Mouse (Mus musculus) natural killer cell, adult 2 months (primary cell): ENCODE data around the gene Pak7.
"Not testable (repeated sequence)": the region's sequence is repeated elsewhere in the genome, so short reads cannot be mapped to it uniquely, and the experiment has no call there.

ENCODE experiments used
- DNase-seq, 2 experiments: peaks; one replicate each; pipeline ENCODE4 v3.0.0; 2022; ENCODE audit warnings: low spot score in 2 of 2

The Pak7 gene

DNA sequence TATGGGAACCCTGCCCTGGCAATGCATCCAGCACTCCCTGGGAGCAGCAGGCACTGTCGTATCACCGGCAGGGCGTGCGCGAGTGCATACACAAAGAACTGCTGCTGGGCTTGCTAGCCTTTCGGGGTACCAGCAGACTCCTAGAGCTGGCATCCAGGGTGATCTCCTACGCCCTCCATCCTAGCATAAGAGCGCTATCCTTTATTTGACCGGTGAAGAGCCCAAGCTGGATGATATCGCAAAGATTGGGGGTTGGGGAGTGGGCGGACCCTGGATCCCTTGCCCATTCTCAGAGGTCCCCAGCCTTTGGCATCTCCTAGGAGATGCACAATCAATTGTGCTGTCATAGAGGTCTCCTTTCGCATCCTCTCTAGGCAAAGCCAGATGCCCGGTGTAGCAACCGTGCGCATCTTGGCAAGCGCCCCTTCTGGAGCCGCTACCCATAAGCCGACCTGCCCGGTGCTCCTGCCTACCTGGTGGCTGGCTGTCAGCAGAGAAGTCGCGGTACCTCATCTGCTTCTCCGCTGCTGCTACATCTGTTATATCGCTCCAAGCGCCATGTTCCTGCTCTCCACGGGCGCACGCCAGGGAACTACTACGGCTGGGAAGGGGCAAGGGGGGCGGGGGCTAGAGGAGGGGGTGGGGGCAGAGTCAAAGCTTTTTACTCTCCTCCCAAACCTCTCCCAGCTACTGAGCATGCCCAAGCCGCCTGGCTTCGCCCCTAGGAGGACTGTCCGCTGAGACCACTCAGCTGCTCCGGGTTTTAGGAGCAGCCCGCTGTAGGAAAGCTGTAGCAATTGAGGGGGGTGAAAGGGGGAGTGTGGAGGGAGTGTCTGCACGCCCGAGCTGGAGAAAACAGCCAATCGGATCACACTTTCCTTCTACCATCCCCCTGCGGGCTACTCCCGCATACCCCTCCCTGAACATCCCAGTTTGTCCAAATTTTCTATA lies at the start of gene Pak7:
Gene Pak7 (minus strand): TSS at position 787 of the 951 bp plus-strand sequence.
- no peak for DNase-seq

DNA sequence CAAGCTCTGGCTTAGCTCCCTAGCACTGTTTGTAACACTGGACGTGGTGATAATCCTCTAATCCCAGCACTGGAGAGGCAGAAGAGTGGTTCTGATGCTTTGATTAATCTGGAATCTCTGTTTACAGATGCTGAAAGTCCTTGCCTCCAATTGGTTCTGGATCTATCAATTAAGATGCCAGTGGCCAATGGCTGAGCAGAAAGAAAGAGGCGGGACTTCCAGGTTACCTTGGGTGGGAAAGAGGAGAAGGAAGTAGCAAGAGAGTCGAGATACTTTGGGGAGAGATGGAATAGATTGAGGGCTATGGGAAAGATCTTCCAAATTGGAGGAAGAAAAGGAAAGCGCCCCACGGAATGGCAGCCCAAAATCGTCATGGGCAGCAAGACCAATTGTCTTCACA lies 37.8 kb upstream of the Pak7 start:
- no peak for DNase-seq

DNA sequence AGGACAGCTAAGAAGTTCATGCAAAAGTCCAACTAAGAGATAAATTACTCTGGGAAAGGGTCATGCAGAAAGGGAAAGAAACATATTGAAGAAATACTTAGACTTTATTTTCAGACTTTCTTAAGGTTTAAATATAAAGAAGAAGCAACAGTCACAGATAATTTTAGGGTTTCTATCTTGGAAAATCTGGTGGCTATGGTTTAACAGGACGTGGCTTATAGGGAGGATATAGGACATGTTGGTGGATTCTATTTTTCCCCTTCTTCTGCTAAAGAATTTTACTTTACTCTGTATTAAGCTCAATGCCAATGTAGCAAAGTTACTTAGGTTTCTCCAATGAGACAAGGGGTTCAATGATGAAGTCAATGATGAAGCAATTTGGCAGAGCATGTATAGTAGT lies 31.8 kb upstream of the Pak7 start:
- no peak for DNase-seq

DNA sequence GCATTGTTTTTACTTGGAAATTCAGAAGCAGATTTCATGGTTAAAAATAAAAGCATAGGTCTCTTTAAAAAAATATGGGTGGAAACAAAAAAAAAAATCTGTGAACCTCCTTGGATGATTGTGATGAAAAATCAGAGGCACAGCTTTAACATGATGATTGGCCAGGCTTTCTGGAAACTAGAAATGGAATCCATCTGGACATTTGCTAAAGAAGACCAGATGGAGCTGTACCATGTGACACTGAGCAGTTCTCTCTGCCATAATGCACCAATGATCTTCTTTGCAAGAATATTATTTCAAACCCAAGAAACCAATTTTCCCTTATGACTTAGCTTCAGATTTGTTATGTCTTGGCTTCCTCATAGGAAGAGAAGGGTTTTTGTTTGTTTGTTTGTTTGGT lies 28.6 kb upstream of the Pak7 start:
- DNase-seq: no peak

DNA sequence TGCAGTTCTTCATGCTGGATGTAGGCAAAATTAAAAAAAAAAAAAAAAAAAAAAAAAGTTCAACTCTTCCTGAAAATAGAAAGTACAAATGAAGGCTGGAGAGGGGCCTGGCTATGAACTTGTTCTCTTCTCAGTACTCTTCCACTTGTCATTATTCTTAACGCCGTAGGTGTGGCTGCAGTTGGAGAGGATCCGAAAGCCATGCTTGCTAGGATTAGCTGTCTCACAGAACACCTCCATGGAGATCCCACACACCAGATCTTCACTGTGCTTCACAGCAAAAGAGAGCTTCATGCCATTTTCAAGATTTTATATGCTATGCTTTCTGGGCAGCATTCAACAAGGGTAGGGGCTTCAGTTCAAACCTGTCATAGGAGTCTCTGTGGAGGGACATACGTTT lies 14.8 kb upstream of the Pak7 start:
- no peak for DNase-seq

DNA sequence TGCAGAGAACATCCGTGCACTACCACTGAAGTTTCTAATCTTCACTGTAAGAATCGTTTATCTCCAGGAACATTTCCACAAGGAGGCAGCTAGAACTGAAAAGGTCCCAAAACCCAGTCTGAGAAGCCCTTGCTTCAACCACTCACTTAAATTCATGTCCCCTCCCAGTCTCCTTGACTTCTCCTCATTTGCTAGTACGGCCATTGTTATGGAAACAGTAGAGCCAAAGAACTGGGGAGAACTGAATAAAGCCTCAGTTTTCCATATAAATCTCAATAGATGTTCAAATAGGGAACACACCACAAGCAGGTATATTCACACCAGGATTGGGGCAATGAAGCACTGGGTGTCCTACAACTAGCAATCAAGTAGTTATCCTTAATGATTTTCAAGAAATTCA lies 12.4 kb downstream of the Pak7 start:
- no peak for DNase-seq

DNA sequence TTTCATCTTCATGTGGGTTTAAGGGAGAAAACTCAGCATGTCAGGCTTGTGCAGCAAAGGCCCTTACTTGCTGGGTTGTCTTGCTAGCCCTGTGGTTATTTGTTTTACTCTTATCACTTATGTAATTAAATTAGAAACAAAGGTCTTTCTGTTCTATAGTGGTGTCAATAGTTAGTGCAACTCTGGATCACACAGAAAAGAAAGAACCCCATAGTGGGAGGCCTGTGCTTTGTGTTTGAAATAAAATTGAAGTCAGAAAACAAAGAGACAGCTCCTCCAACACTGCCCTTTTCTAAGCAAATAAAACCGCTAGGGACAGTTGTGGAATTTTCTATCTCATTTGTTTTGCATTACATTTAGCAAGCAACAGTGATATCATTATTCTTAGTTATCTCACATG lies 15.4 kb downstream of the Pak7 start:
- no peak for DNase-seq

DNA sequence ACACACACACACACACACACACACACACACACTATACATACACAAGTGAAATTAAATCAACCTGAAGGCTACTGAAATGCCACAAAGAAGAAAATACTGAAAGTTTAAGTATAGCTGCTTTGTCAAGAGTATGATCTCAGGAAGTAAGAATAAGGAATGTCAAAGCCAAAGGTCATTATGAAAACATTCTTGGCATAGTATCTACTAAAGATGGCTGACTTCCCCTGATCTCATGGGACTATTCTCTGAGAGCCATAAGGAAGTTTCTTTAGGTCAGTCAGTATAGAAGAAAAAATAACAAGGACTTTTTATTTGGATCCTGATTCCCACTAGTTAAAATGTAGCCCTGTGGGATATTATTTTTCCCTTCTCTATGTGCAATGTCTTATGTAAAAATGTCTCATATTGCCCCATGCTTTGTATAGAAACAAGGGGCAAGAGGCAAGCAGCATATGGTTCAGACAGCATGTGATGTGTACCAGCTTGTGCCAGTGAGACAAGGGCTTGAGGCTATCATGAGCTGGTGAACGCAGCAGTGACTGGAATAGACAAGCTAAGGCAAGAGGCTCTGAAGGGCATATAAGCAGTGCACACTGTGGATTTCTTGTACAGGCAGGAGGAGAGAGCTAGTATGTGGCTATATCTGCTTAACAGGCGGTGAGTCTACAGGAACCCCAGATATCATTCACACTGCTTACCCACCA lies 36.2 kb downstream of the Pak7 start:
- DNase-seq: no peak

DNA sequence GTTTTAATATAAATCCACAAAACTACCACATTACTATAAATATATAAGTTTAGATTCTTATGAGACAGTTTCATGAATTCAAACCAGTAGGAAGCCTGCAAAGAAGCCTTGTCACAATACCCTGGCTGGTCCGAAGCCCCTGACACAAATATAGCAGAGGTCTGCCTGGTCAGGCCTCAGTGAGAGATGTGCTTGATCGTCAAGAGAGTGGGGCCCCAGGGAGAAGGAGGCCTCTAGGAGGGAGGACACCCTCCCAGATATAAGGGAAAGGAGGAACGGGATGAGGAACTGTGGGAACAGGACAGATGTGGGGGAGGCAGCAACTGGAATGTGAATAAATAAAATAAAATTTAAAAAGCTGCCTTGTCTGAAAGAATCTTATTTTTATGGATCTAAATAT lies 37.3 kb downstream of the Pak7 start:
- no peak for DNase-seq

DNA sequence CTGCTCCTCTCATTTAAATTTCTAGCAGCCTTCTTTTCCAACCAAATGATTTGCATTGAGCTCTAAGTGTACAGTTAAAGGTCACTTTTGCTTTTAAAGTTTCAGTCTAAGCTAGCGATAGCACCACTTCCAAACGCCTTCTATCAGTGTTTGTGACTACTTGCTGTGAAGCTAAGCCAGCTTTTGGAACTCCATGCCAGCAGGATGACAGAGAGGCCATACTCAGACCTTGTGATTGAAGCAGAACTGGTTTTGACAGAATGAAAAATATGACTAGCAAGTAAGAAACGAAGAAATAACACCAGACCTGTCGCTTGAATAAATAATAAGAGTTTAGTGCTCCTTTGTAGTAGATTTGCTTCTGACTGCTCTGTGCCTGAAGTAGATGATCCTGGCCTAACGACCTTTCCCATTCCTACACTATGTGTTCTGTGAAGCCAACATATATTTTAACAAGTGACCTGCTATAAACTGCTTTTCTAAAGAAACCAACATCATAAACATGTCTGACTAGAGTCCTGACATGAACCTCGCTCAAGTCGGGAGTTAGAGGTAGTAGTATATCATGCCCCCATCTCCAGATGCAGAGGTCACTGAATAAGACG lies 38.0 kb downstream of the Pak7 start:
- no peak for DNase-seq

DNA sequence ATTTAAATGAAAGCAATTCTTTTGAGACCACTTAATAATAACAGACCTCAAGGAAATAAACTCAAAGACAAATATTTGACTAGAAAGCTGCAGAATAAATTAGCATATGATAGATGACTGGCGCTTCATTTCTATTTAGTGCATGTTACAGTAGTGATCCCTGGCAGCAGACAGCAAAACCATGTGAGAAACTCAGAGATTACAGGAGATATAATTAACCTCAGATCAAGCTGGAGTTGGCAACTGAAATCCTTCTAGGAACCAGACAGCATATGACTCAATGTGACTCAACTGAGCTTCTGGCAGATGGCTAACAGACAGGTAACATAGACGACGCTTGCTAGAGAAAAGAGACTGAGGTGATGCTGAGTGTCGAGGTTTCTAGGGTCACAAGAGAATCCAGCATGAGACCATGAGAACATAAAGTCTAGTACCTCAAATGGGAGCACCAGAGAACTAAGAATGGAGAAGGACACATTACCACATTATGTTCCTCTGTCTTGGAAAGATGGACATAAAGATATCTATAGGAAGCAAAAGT lies 43.5 kb downstream of the Pak7 start:
- DNase-seq: not testable (repeated sequence)

DNA sequence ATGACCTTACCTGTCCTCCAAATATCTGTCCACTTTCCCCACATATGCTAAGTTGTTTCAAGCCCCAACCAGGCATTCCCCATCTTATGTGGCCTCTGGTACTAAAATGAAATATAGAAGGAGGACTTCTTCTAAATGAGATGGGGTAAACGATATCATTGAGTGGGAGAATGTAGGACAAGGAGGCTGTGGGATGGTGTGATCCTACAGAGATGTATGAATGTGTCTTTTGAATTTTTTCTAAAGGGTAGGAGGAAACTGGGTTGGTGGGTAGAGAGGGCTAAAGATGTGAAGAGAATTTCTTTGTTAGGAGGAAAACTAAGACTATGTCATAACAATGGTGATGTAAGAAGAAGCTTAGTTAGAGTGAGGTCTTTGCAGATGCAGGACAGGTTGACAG lies 57.8 kb downstream of the Pak7 start:
- DNase-seq: no peak

DNA sequence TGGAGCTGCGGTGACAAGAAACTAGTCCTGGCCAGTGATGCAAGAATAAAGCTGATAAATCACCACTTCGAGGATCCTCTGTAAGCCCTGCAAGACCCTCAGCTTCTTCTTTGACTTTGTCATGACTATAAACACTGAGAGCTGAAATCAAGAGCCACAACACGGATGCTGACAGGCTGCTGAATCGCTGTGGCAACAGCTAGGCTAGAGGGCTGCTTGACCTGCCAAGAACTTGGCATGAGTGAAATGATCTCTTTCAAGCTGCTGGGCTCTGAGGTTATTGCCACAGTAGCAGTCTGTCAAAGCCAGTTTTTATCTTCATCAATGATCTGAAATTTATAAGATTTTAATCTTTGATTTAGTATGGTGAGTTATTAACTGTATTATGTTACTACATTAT lies 62.1 kb downstream of the Pak7 start:
- no peak for DNase-seq

DNA sequence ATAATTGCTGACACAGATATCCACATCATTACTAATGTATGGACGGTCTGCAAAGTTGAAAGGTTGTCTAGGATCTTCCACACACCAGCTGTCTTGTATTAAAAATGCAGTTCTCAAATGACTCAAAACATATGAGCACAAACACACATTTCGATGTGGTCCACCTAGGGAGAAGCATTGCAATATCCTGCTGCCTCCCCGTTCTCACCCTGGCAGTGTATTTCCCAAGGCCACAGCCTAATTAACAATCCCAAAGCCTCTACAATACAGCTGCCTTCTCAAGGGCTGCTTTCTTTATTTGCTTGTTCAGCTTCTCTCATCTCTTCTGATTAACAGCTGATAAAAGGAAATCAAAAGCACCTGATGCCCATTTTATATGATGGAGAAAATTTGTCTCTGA lies 78.5 kb downstream of the Pak7 start:
- DNase-seq: no peak

DNA sequence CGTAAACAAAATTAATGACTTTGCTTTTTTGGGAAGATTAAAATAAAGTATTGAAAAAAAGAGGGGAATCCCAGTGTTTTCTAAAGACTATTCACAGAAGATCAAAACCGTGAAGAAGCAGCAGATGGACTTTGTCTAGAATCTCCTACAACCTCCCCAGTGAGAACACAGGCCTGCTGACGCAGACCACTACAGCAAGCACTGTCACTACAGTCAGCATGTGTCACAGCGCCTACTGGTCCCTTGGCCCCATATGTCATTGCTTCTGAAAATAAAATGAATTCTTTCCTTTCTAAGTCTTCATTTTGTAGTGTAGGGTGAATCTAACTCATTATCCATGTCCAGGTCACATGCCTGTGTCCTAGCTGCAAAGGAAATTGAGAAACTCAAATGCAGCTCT lies 79.0 kb downstream of the Pak7 start:
- DNase-seq: no peak

DNA sequence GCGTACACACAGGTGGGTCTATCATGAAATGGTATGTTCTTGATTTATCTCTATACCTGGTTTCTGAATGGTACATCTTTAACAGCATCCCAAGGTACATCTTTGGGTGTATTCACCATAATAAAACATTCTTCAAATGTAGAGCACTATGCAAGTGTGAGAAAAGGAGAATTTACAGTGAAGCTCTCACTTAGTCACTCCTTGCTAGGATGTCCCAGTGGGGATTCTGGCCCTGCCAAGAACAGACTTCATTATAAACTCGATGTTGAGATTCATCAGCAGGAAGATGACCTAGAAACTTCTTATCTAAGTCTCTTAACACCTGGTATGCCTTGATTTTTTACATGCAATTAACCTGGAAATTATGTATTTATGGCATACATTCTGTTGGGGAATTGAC lies 85.6 kb downstream of the Pak7 start:
- no peak for DNase-seq

DNA sequence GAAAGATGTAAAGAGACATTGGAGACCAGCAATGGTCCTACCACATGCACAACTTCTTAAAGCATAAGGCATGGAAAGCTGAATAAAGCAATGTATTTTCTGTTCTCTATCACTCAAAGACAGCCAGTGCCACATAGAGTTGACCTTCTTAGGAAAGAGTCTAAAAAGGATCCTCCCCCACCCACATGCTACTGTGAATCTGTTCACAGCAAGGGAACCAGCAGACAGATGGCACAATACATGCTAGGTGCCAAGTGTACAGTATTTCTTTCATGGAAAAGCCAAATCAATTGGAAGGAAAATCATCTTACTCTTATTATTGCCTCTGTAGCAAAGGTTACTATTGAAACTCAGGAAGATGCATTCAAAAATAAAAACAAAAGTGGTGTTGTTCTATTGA lies 86.4 kb downstream of the Pak7 start:
- DNase-seq: no peak

DNA sequence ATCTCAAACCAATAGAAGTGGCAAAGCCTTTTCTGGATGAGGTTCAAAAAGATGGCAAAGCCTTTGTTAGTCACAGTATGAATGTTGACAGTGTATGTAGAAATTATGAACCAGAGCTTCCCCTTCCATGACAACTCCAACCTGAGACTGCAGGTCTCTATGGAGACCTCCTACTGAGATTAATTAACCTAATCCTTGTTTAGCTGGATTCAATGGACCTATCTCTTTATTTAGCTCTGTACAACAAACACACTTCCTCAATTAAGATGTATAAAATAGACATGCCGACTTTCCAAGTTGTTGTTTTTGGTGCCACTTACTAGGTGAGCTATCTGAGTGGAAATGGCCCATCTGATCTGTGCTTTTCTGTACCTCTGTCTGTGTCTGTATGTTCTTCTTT lies 90.4 kb downstream of the Pak7 start:
- DNase-seq: no peak

DNA sequence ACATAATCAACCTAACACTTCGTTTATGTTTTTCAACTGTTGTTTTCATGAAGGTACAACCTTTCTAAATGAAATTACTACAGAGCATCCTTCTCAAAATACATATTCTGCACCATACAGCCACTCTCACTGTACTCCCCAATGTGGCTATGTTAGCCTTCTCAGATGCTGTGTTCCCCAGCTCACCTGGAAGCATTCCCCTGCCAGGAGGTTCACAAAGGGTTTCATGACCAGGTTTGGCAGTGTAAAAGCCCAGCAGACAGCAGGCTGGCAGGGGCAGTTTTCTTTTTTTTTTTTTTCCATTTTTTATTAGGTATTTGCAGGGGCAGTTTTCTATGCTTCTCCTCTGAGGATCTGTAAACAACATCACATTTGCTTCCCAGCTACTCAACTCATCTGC lies 105.7 kb downstream of the Pak7 start:
- DNase-seq: no peak

DNA sequence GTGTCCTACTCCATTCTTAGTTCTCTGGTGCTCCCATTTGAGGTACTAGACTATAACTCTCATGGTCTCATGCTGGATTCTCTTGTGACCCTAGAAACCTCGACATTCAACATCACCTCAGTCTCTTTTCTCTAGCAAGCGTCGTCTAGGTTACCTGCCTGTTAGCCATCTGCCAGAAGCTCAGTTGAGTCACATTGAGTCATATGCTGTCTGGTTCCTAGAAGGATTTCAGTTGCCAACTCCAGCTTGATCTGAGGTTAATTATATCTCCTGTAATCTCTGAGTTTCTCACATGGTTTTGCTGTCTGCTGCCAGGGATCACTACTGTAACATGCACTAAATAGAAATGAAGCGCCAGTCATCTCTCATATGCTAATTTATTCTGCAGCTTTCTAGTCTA lies 145.8 kb downstream of the Pak7 start:
- DNase-seq: not testable (repeated sequence)

DNA sequence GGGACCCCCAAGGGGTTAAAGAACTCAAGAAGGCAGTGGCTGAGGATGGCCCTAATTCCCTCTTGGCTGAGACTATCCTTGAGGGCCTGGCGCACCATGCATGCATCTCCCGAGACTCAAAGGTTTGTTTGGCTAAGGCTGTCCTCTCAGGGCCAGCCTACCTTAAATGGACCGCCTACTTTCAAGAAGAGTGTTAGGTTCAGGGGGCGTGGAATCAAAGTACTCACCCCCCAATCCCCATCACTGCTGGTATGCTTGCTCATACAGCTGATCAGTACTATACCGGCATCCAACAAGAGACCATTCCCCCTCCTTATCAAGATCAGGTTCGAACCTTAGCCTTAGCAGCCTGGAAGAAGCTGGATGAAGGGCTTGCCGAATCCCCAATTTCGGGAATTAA lies 156.5 kb downstream of the Pak7 start:
- DNase-seq: no peak

DNA sequence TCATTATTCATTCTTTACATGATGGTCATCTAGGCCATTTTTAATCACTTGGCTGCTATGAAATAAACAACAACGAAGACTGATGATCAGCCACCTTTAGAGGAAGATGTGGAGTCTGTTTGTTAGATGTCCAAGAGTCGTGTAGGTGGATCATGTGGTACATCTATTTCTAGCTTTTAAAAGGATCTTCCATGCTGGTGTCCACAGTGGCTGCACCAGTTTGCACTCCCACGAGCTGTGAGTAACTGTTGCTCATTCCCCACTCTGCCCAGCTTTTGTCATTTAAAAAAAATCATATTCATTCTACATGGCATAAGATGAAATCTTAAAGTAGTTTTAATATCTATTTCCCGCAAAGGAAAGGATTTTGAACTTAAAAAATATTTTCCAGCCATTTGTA lies 183.7 kb downstream of the Pak7 start:
- DNase-seq: no peak

DNA sequence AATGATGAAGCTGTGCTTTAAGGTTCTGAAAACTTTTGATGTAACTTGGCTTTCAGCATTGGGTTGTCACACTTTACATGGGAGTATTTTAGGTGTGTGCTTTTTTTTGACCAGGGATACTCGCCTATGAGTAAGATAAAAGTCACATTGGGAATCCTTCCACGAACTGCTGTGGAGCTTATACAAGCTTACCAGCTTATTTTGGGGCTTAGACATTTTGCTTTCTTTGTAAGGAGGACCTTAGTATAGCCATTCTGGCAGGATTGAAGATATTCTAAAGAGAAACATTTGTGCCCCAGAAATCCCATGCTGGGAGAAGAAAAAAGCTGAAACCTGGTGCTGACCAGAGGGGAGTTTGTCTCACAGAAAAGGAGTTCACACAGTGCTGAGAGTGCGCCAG lies 212.7 kb downstream of the Pak7 start:
- no peak for DNase-seq
